Mouse (Mus musculus) kidney, postnatal 14 days (tissue): ENCODE results near the gene Defb28.

ENCODE experiments used
- DNase-seq: peaks from one replicate; pipeline ENCODE4 v3.0.0; 2022; ENCODE audit warnings: mixed read lengths

The Defb28 gene

DNA sequence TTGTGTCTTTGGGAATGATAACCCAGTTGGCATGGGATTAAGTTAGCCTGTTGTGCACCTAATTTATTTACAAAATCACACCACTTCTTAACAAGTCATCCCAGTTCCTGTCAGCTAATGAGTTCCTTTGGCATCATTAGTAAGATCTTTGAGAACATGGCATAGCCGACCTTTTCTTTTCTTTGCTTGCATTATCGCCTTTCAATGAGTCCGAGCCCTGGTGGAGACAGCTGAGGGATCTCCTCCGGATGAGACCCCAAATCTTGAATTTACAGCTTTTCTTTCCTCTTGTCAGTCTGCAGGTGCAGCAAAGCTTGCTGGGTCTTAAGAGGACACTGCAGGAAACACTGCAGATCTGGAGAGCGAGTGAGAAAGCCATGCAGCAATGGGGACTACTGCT is 51.0 kb downstream of the Defb28 start, which contains the start of gene Gm17416:
TSS of gene Gm17416 (plus strand) at position 301 of the 400 bp plus-strand sequence.
- no peak for DNase-seq

DNA sequence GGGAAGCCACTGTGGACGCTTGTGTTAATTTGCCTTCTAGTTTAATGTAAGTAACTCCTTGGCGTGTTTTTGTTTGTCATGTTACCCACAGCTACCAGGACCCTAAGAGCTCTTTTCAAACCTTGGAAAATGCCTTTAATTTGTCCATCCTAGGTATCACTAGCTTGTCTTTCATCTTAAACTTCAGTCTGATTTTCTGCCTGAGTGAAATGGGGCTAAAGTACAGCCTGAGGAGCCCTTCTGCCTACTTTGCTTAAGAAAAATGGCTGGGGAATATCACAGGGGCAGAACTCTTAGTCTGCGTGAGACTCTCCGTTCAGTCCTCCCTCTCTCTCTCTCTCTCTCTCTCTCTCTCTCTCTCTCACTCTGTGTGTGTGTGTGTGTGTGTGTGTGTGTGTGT is 51.8 kb downstream of the Defb28 start:
- DNase-seq = no peak

DNA sequence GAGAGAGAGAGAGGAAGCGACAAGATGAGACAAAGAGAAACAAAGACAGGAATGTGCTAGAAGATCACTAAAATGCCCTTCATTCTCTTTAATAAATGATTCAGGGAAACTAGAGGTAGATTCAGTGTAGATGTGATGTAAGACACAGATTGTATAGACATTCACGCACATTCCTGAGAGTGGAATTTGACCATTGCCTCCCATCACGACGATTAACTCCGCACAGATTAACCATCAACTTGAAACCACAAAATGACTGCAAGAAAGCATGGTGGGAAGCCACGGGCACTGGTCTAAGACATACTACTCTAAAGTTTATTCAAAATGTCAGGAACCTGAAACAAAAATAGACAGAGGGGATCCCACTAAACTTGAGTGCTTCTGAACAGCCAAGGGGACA is 52.3 kb downstream of the Defb28 start:
- DNase-seq = peak; percentile 60
